Mouse (Mus musculus) heart, embryonic 12.5 days (tissue): Measurements from ENCODE around the gene Stard13. TPM values are rescaled to one million over a fixed set of nuclear protein-coding genes. Genes with fewer than 3 reads are reported as not detected.

Source experiments
- ATAC-seq: fragments of 200-750 bp; cut with Nextera tagmentation; 2 replicates; pipeline ENCODE4 v1.8.0; 2017; ENCODE audit warnings: moderate TSS enrichment, moderate library complexity; ENCODE audit not compliant: insufficient number of reproducible peaks, low FRiP score
- H3K27ac ChIP-seq: fragments of 300-500 bp; sonication (generic); 2 replicates; pipeline ENCODE4 v1.5.1; 2016; ENCODE audit warnings: mild to moderate bottlenecking, moderate library complexity; ENCODE audit not compliant: poor library complexity, severe bottlenecking
- H3K27me3 ChIP-seq: fragments of 300-500 bp; sonication (generic); replicated peaks from 2 replicates; pipeline ENCODE4 v1.6.1; 2016; ENCODE audit warnings: mild to moderate bottlenecking, moderate library complexity
- H3K36me3 ChIP-seq: fragments of 300-500 bp; sonication (generic); 2 replicates; pipeline ENCODE4 v1.6.1; 2016; ENCODE audit warnings: mild to moderate bottlenecking, moderate library complexity
- H3K4me1 ChIP-seq: fragments of 300-500 bp; sonication (generic); replicated peaks from 2 replicates; pipeline ENCODE4 v1.6.1; 2016; ENCODE audit warnings: mild to moderate bottlenecking
- H3K4me2 ChIP-seq: fragments of 300-500 bp; sonication (generic); 2 replicates; pipeline ENCODE4 v1.6.1; 2016; ENCODE audit warnings: mild to moderate bottlenecking, moderate library complexity
- H3K4me3 ChIP-seq: fragments of 300-500 bp; sonication (generic); 2 replicates; pipeline ENCODE4 v1.5.1; 2016; ENCODE audit warnings: mild to moderate bottlenecking
- H3K9ac ChIP-seq: fragments of 300-500 bp; sonication (generic); 2 replicates; pipeline ENCODE4 v1.6.1; 2016; ENCODE audit warnings: mild to moderate bottlenecking, moderate library complexity
- H3K9me3 ChIP-seq: fragments of 300-500 bp; sonication (generic); replicated peaks from 2 replicates; pipeline ENCODE4 v1.6.1; 2016; ENCODE audit warnings: mild to moderate bottlenecking, moderate library complexity
- WGBS: fragments of 180-500 bp; shearing (Covaris S2); methylation state at CpG from one replicate; pipeline ENCODE4 v1.1.7; 2016; 5-methylcytosine and 5-hydroxymethylcytosine counted together
- polyA plus RNA-seq: library from polyadenylated mRNA; unstranded; fragments of >200 nt; fragmentation: Nextera tagmentation; extraction: Ambion mirVana; gene quantifications from 2 replicates; pipeline ENCODE4 v1.2.1, GENCODE M21; 2016

The Stard13 gene
- polyA plus RNA-seq, 1 experiment from 2014 or later = 3.2 TPM

GRCm38 (mm10) chr5:151199235-151199634, 34.4 kb downstream of the Stard13 start:
- peaks cover 4% of the 10 kb centered on the region for H3K9me3 ChIP-seq
- no peak overlapping the region for H3K27ac ChIP-seq
- H3K4me1 ChIP-seq = peaks cover 10% of the 10 kb centered on the region; the same call in 1 of the 2 replicates
- H3K36me3 ChIP-seq = no peaks in the 10 kb centered on the region
- no peak for ATAC-seq
- H3K4me3 ChIP-seq = no peak overlapping the region
- WGBS = 64% methylated on average over 3 of the region's 3 CpGs
- H3K27me3 ChIP-seq = no peaks in the 10 kb centered on the region
- no peak overlapping the region for H3K4me2 ChIP-seq
- no peak overlapping the region for H3K9ac ChIP-seq

GRCm38 (mm10) chr5:151196603-151197272, 36.9 kb downstream of the Stard13 start:
- H3K9me3 ChIP-seq = peaks cover 3% of the 10 kb centered on the region
- H3K9ac ChIP-seq = no peak overlapping the region
- ATAC-seq = no peak
- WGBS = 65% methylated on average over 13 of the region's 13 CpGs
- 0 out of 2 replicates have a peak, but pooled peaks cover 3% of the 10 kb centered on the region for H3K4me1 ChIP-seq
- H3K4me3 ChIP-seq = no peak overlapping the region
- H3K27ac ChIP-seq = no peak overlapping the region
- 0 out of 2 replicates have a peak, but pooled peaks cover 3% of the 10 kb centered on the region for H3K27me3 ChIP-seq
- no peaks in the 10 kb centered on the region for H3K36me3 ChIP-seq
- H3K4me2 ChIP-seq = no peak overlapping the region

- H3K4me2 ChIP-seq = no peak overlapping the region
- no peak overlapping the region for H3K27ac ChIP-seq
- H3K9me3 ChIP-seq = no peaks in the 10 kb centered on the region
- H3K36me3 ChIP-seq = no peaks in the 10 kb centered on the region
- H3K9ac ChIP-seq = no peak overlapping the region
- 0 out of 2 replicates have a peak, but pooled peaks cover 3% of the 10 kb centered on the region for H3K27me3 ChIP-seq
- 48% methylated on average over 3 of the region's 3 CpGs for WGBS
- 0 out of 2 replicates have a peak, but pooled peaks cover 5% of the 10 kb centered on the region for H3K4me1 ChIP-seq
- no peak overlapping the region for H3K4me3 ChIP-seq
- no peak for ATAC-seq
These were observed 39.6 kb downstream of the Stard13 start for GRCm38 (mm10) chr5:151193885-151194520.

GRCm38 (mm10) chr5:151192266-151192665, 41.4 kb downstream of the Stard13 start:
- no peak overlapping the region for H3K4me2 ChIP-seq
- WGBS = 60% methylated on average over 2 of the region's 2 CpGs

GRCm38 (mm10) chr5:151190764-151191163, 42.9 kb downstream of the Stard13 start:
- 84% methylated on average over 5 of the region's 5 CpGs for WGBS
- Histone ChIP-seq H3K27ac (no peak overlapping the region), H3K27me3 (0 out of 2 replicates have a peak, but pooled peaks cover 3% of the 10 kb centered on the region), H3K4me2 (no peak overlapping the region), H3K9me3 (no peaks in the 10 kb centered on the region), H3K4me3 (no peak overlapping the region), H3K9ac (no peak overlapping the region), H3K36me3 (no peaks in the 10 kb centered on the region), H3K4me1 (0 out of 2 replicates have a peak, but pooled peaks cover 6% of the 10 kb centered on the region)
- no peak for ATAC-seq

More at GRCm38 (mm10) chr5:151192266-151192665, 41.4 kb downstream of the Stard13 start:
- Histone ChIP-seq H3K9me3 (no peaks in the 10 kb centered on the region), H3K27ac (no peak overlapping the region), H3K27me3 (0 out of 2 replicates have a peak, but pooled peaks cover 3% of the 10 kb centered on the region), H3K4me1 (0 out of 2 replicates have a peak, but pooled peaks cover 5% of the 10 kb centered on the region), H3K9ac (no peak overlapping the region), H3K4me3 (no peak overlapping the region), H3K36me3 (no peaks in the 10 kb centered on the region)
- ATAC-seq = no peak

- H3K27ac ChIP-seq = peak overlapping the region; percentile 66; the same call in 1 of the 2 replicates
- no peaks in the 10 kb centered on the region for H3K36me3 ChIP-seq
- H3K27me3 ChIP-seq = 0 out of 2 replicates have a peak, but pooled peaks cover 3% of the 10 kb centered on the region
- 3% methylated on average over 27 of the region's 27 CpGs for WGBS
- peak overlapping the region; percentile 93 for H3K4me2 ChIP-seq
- no peaks in the 10 kb centered on the region for H3K9me3 ChIP-seq
- peak overlapping the region; percentile 81 for H3K9ac ChIP-seq
- ATAC-seq = peak; percentile 88
- peak overlapping the region; percentile 76 for H3K4me3 ChIP-seq
- H3K4me1 ChIP-seq = peaks cover 13% of the 10 kb centered on the region; the same call in 1 of the 2 replicates
These were observed 43.8 kb downstream of the Stard13 start for GRCm38 (mm10) chr5:151189789-151190378.

- peaks cover 13% of the 10 kb centered on the region; the same call in 1 of the 2 replicates for H3K4me1 ChIP-seq
- no peaks in the 10 kb centered on the region for H3K36me3 ChIP-seq
- H3K4me2 ChIP-seq = peak overlapping the region; percentile 93
- peak overlapping the region; percentile 81 for H3K9ac ChIP-seq
- ATAC-seq = no peak
- H3K27ac ChIP-seq = no peak overlapping the region
- WGBS = 42% methylated on average over 3 of the region's 3 CpGs
- peak overlapping the region; percentile 76 for H3K4me3 ChIP-seq
- H3K9me3 ChIP-seq = no peaks in the 10 kb centered on the region
- H3K27me3 ChIP-seq = 0 out of 2 replicates have a peak, but pooled peaks cover 3% of the 10 kb centered on the region
These were observed 44.3 kb downstream of the Stard13 start for GRCm38 (mm10) chr5:151189321-151189720.

- Histone ChIP-seq H3K36me3 (no peaks in the 10 kb centered on the region), H3K9me3 (no peaks in the 10 kb centered on the region), H3K4me1 (peaks cover 17% of the 10 kb centered on the region; the same call in 1 of the 2 replicates), H3K9ac (no peak overlapping the region), H3K27me3 (0 out of 2 replicates have a peak, but pooled peaks cover 3% of the 10 kb centered on the region), H3K27ac (no peak overlapping the region), H3K4me2 (no peak overlapping the region), H3K4me3 (no peak overlapping the region)
- WGBS = 68% methylated on average over 6 of the region's 6 CpGs
- no peak for ATAC-seq
These were observed 45.0 kb downstream of the Stard13 start for GRCm38 (mm10) chr5:151188659-151189058.

- 0 out of 2 replicates have a peak, but pooled peaks cover 3% of the 10 kb centered on the region for H3K27me3 ChIP-seq
These were observed 46.3 kb downstream of the Stard13 start for GRCm38 (mm10) chr5:151187336-151187735.

GRCm38 (mm10) chr5:151185286-151185856, 48.3 kb downstream of the Stard13 start:
- Histone ChIP-seq H3K36me3 (no peaks in the 10 kb centered on the region), H3K4me3 (no peak overlapping the region), H3K27ac (no peak overlapping the region), H3K27me3 (no peaks in the 10 kb centered on the region), H3K4me1 (peaks cover 19% of the 10 kb centered on the region; the same call in 1 of the 2 replicates), H3K9ac (no peak overlapping the region), H3K4me2 (no peak overlapping the region), H3K9me3 (no peaks in the 10 kb centered on the region)
- ATAC-seq = no peak
- 40% methylated on average over 8 of the region's 8 CpGs for WGBS

More at GRCm38 (mm10) chr5:151187336-151187735, 46.3 kb downstream of the Stard13 start:
- WGBS = 75% methylated on average over 11 of the region's 11 CpGs
- H3K4me3 ChIP-seq = no peak overlapping the region
- no peaks in the 10 kb centered on the region for H3K36me3 ChIP-seq
- H3K4me2 ChIP-seq = no peak overlapping the region
- peaks cover 19% of the 10 kb centered on the region; the same call in 1 of the 2 replicates for H3K4me1 ChIP-seq
- H3K9me3 ChIP-seq = no peaks in the 10 kb centered on the region
- H3K9ac ChIP-seq = no peak overlapping the region
- H3K27ac ChIP-seq = no peak overlapping the region
- no peak for ATAC-seq
